Mouse (Mus musculus) heart, postnatal 0 days (tissue): ENCODE data around the gene Serpina3a. TPM values are rescaled to one million over a fixed set of nuclear protein-coding genes. Genes with fewer than 3 reads are reported as not detected.

Experiments used
- ATAC-seq: fragments of 200-750 bp; cut with Nextera tagmentation; 2 replicates; pipeline ENCODE4 v1.8.0; 2017; ENCODE audit warnings: low read depth, moderate number of reproducible peaks, moderate library complexity; ENCODE audit not compliant: insufficient read depth
- DNase-seq: peaks from one replicate; pipeline ENCODE4 v3.0.0-alpha.2; 2016; ENCODE audit warnings: low spot score
- H3K27ac ChIP-seq: fragments of 300-500 bp; sonication (generic); 2 replicates; pipeline ENCODE4 v1.5.1; 2014; ENCODE audit warnings: low read depth, mild to moderate bottlenecking
- H3K27me3 ChIP-seq: fragments of 300-500 bp; sonication (generic); 2 replicates; pipeline ENCODE4 v1.6.1; 2014; ENCODE audit warnings: low read length, mixed read lengths; ENCODE audit not compliant: control insufficient read depth, insufficient read depth
- H3K36me3 ChIP-seq: fragments of 300-500 bp; sonication (generic); replicated peaks from 2 replicates; pipeline ENCODE4 v1.6.1; 2014; ENCODE audit warnings: low read length, mixed read lengths; ENCODE audit not compliant: control insufficient read depth, insufficient read depth
- H3K4me1 ChIP-seq: fragments of 300-500 bp; sonication (generic); 2 replicates; pipeline ENCODE4 v1.6.1; 2014; ENCODE audit warnings: antibody characterized with exemption; ENCODE audit not compliant: control insufficient read depth, insufficient read depth
- H3K4me2 ChIP-seq: fragments of 300-500 bp; sonication (generic); 2 replicates; pipeline ENCODE4 v1.6.1; 2014; ENCODE audit warnings: low read depth, mild to moderate bottlenecking, low read length, moderate library complexity
- H3K4me3 ChIP-seq: fragments of 300-500 bp; sonication (generic); 2 replicates; pipeline ENCODE4 v1.5.1; 2014; ENCODE audit warnings: low read depth, low read length
- H3K9ac ChIP-seq: fragments of 300-500 bp; sonication (generic); replicated peaks from 2 replicates; pipeline ENCODE4 v1.6.1; 2014; ENCODE audit warnings: low read depth, low read length, mixed read lengths
- H3K9me3 ChIP-seq: fragments of 300-500 bp; sonication (generic); replicated peaks from 2 replicates; pipeline ENCODE4 v1.6.1; 2016; ENCODE audit warnings: low read length; ENCODE audit not compliant: control insufficient read depth
- CTCF ChIP-seq: IDR thresholded peaks from 2 replicates; pipeline ENCODE4 v1.5.1; 2016; ENCODE audit warnings: antibody characterized with exemption, control low read depth, low read depth
- EP300 ChIP-seq: IDR thresholded peaks from 2 replicates; pipeline ENCODE4 v1.6.1; 2016; ENCODE audit warnings: antibody characterized with exemption, low read depth
- WGBS: fragments of 180-500 bp; shearing (Covaris S2); extraction: QIAGEN DNeasy Blood & Tissue Kit; methylation state at CpG from one replicate; pipeline ENCODE4 v1.1.7; 2014; 5-methylcytosine and 5-hydroxymethylcytosine counted together
- polyA plus RNA-seq: library from polyadenylated mRNA; unstranded; fragments of >200 nt; fragmentation: Nextera tagmentation; extraction: Ambion mirVana; gene quantifications from 2 replicates; pipeline ENCODE4 v1.2.1, GENCODE M21; 2015
- total RNA-seq: library from RNA; depleted of rRNA; stranded (reverse); fragments of >200 nt; gene quantifications from 2 replicates; pipeline ENCODE4 v1.2.3, GENCODE M21; 2014; ENCODE audit warnings: low replicate concordance

The Serpina3a gene
- total and polyA plus RNA-seq, 2 experiments from 2014 or later, result not detected

- Histone ChIP-seq H3K4me2 (no peak within 1 kb of the TSS), H3K9me3 (no peaks in the 10 kb centered on the region), H3K27me3 (no peaks in the 10 kb centered on the region), H3K9ac (no peak within 1 kb of the TSS), H3K36me3 (no peaks in the 10 kb centered on the region), H3K4me3 (no peak within 1 kb of the TSS), H3K4me1 (no peaks in the 10 kb centered on the region), H3K27ac (no peak within 1 kb of the TSS)
- WGBS, result 67% methylated on average over 5 of the region's 5 CpGs
- ATAC-seq (no peak), DNase-seq (no peak)
- TF ChIP-seq CTCF (no peak), EP300 (no peak)
Measured at GRCm38 (mm10) chr12:104127696-104128095, 15.2 kb downstream of the Serpina3a start, which contains the start of gene Serpina3b. TSS of gene Serpina3b (plus strand) at chr12:104127996.

- H3K4me2 ChIP-seq, result no peak overlapping the region
- H3K27me3 ChIP-seq, result no peaks in the 10 kb centered on the region
- H3K9me3 ChIP-seq, result no peaks in the 10 kb centered on the region
- DNase-seq (no peak), ATAC-seq (peak; percentile 30; the same call in 1 of the 2 replicates)
- H3K27ac ChIP-seq, result 0 out of 2 replicates have a peak overlapping the region, but pooled peaks have one; percentile 11
- no peak for TF ChIP-seq CTCF
- no peak for TF ChIP-seq EP300
- H3K36me3 ChIP-seq, result no peaks in the 10 kb centered on the region
- no peak overlapping the region for H3K4me3 ChIP-seq
- H3K4me1 ChIP-seq, result no peaks in the 10 kb centered on the region
- H3K9ac ChIP-seq, result no peak overlapping the region
Measured at GRCm38 (mm10) chr12:104131041-104131440, 18.5 kb downstream of the Serpina3a start.

- no peak for ATAC-seq
- Histone ChIP-seq H3K27me3 (no peaks in the 10 kb centered on the region), H3K4me1 (no peaks in the 10 kb centered on the region), H3K9ac (no peak overlapping the region), H3K4me3 (no peak overlapping the region), H3K9me3 (no peaks in the 10 kb centered on the region), H3K27ac (no peak overlapping the region), H3K4me2 (no peak overlapping the region), H3K36me3 (no peaks in the 10 kb centered on the region)
- 72% methylated on average over 2 of the region's 2 CpGs for WGBS
- no peak for DNase-seq
- TF ChIP-seq EP300, result no peak
- no peak for TF ChIP-seq CTCF
Measured at GRCm38 (mm10) chr12:104138216-104138615, 25.7 kb downstream of the Serpina3a start.

GRCm38 (mm10) chr12:104140543-104141103, 28.1 kb downstream of the Serpina3a start:
- no peaks in the 10 kb centered on the region for H3K27me3 ChIP-seq
- H3K4me1 ChIP-seq, result no peaks in the 10 kb centered on the region
- H3K4me3 ChIP-seq, result no peak overlapping the region
- DNase-seq (no peak), ATAC-seq (no peak)
- H3K9ac ChIP-seq, result no peak overlapping the region
- H3K36me3 ChIP-seq, result no peaks in the 10 kb centered on the region
- WGBS, result 82% methylated on average over 4 of the region's 4 CpGs
- no peaks in the 10 kb centered on the region for H3K9me3 ChIP-seq
- no peak overlapping the region for H3K4me2 ChIP-seq
- H3K27ac ChIP-seq, result no peak overlapping the region
- TF ChIP-seq EP300 (no peak), CTCF (no peak)

GRCm38 (mm10) chr12:104141506-104141905, 29.0 kb downstream of the Serpina3a start:
- Histone ChIP-seq H3K27ac (no peak overlapping the region), H3K9ac (no peak overlapping the region), H3K36me3 (no peaks in the 10 kb centered on the region), H3K4me2 (no peak overlapping the region), H3K27me3 (no peaks in the 10 kb centered on the region), H3K4me1 (no peaks in the 10 kb centered on the region), H3K9me3 (no peaks in the 10 kb centered on the region), H3K4me3 (no peak overlapping the region)
- 77% methylated on average over 1 of the region's 1 CpGs for WGBS
- TF ChIP-seq EP300 (no peak), CTCF (no peak)
- DNase-seq (no peak), ATAC-seq (no peak)

- Histone ChIP-seq H3K4me2 (no peak overlapping the region), H3K4me3 (no peak overlapping the region), H3K27ac (no peak overlapping the region), H3K4me1 (no peaks in the 10 kb centered on the region), H3K9me3 (no peaks in the 10 kb centered on the region), H3K9ac (no peak overlapping the region), H3K27me3 (no peaks in the 10 kb centered on the region), H3K36me3 (no peaks in the 10 kb centered on the region)
- DNase-seq, result no peak
- 35% methylated on average over 1 of the region's 1 CpGs for WGBS
- TF ChIP-seq CTCF (no peak), EP300 (no peak)
- ATAC-seq, result no peak
Measured at GRCm38 (mm10) chr12:104142427-104142826, 29.9 kb downstream of the Serpina3a start.
